Mouse (Mus musculus): ENCODE data around the gene Hnf4a. TPM values are rescaled to one million over a fixed set of nuclear protein-coding genes. Genes with fewer than 3 reads are reported as not detected.
A peak's percentile ranks its signal among the peaks of the same experiment; 100 is the strongest.

The Hnf4a gene
- total RNA-seq, 2 experiments from 2014 or later: not detected

DNA sequence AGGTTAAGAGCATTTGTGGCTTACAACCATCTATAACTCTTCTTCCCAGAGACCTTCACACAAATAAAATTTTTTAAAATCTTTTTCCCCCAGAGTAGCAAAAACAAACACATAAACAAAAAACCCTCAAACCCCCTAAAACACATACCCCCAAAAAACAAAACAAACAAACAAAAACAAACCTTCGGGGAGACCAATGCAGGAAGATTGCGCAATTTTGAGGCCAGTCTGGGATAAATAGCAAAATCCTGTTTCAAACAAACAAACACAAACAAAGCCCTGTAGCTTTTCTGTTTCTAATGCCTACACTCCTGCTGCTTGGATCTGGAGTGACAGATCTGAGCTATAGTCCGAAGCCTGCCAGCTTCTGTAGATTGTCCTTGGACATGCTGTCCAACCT lies 19.2 kb upstream of the Hnf4a start:
- DNase-seq: no peak

GRCm38 (mm10) chr2:163489725-163490291 lies 16.8 kb upstream of the Hnf4a start:
- intact Hi-C loops (cut with DNase I; ENCODE audit: low total_unique reads): no loop called here

More for the DNA sequence above, 19.2 kb upstream of the Hnf4a start:
- intact Hi-C loops (cut with DNase I; ENCODE audit: low total_unique reads): no loop called here

GRCm38 (mm10) chr2:163490656-163491055 lies 16.0 kb upstream of the Hnf4a start:
- DNase-seq: no peak
- intact Hi-C loops (cut with DNase I; ENCODE audit: low total_unique reads): no loop called here

More at GRCm38 (mm10) chr2:163489725-163490291, 16.8 kb upstream of the Hnf4a start:
- DNase-seq: no peak

- no peak for DNase-seq
- intact Hi-C loops (cut with DNase I; ENCODE audit: low total_unique reads): no loop called here
Observed at GRCm38 (mm10) chr2:163491351-163491750, 15.3 kb upstream of the Hnf4a start.

DNA sequence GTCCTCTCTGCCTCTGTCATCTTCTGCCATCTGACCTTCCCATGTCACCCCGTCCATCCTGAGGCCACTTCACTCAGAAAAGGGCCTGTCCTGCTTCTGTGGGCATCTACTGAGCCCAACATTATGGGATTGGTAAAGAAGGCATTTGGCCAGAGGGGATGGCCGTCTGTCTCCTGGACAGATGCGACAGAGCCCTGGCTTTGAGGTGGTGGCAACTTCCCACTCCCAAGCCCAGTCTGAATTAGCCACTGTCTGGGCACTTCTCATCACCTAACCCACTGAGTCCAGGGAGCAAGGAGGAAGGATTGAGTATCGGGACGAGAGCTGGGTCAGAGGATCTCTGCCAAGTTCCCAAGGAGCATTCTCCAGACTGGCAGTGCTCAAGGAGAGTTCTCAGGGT lies 14.6 kb upstream of the Hnf4a start, which contains the start of gene R3hdml:
Gene R3hdml (plus strand): TSS at position 301 of the 400 bp plus-strand sequence.
- DNase-seq: no peak
- intact Hi-C loops (cut with DNase I; ENCODE audit: low total_unique reads): no loop called here

DNA sequence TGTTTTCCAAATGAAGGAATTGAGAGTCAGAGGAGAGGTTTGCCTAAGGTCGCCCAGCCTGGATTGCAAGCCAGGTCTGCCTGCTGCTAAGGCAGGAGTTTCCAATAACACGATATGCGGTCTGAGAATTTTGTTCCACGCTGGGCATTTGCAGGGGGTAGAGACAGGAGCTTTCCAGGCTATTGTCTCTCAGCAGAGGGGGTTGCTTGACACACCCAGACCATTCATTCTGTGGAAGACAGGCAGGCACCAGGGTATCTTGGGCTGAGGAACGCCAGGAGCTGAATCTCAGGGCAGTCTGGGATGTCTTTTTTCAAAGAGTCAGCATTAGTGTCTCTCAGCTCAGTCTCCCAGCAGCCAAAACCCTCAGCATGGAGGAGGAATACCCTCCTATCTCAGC lies 13.6 kb upstream of the Hnf4a start:
- DNase-seq: no peak
- intact Hi-C loops (cut with DNase I; ENCODE audit: low total_unique reads): no loop called here

GRCm38 (mm10) chr2:163493976-163494375 lies 12.6 kb upstream of the Hnf4a start:
- intact Hi-C loops (cut with DNase I; ENCODE audit: low total_unique reads): no loop called here
- no peak for DNase-seq

GRCm38 (mm10) chr2:163494456-163494855 lies 12.2 kb upstream of the Hnf4a start:
- intact Hi-C loops (cut with DNase I; ENCODE audit: low total_unique reads): no loop called here
- no peak for DNase-seq

GRCm38 (mm10) chr2:163502219-163502618 lies 4.4 kb upstream of the Hnf4a start:
- intact Hi-C loops (cut with DNase I; ENCODE audit: low total_unique reads): no loop called here
- DNase-seq: peak; percentile 25

GRCm38 (mm10) chr2:163503191-163503590 lies 3.4 kb upstream of the Hnf4a start:
- intact Hi-C loops (cut with DNase I; ENCODE audit: low total_unique reads): no loop called here
- DNase-seq: no peak

- intact Hi-C loops (cut with DNase I; ENCODE audit: low total_unique reads): no loop called here
- DNase-seq: no peak
Observed at GRCm38 (mm10) chr2:163525761-163526243, 19.2 kb downstream of the Hnf4a start.

GRCm38 (mm10) chr2:163527497-163527896 lies 20.9 kb downstream of the Hnf4a start:
- DNase-seq: no peak
- intact Hi-C loops (cut with DNase I; ENCODE audit: low total_unique reads): no loop called here

DNA sequence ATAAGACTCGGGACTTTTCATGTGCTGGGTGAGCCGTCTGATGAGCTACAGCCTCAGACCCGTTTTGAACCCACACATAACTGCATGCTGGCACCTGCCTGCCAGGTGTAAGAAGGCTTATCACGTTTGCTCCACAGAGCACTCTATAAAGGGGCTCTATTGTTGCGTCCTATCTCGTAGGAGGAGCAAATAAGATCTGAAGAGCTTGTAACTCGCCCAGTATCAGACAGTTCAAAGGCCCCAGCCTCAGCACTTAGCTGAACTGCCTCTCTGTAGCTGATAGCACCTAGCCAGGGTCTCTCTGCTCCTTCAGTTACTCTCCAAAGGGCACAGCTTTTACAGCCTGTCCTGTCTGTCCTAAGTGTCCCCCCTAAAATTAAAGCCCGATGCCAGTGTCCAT lies 23.8 kb downstream of the Hnf4a start:
- intact Hi-C loops (cut with DNase I; ENCODE audit: low total_unique reads): loop anchor here (10.0 kb wide), 3 partner anchors 64 to 254 kb away; no protein-coding TSS in a partner anchor
- DNase-seq: no peak

GRCm38 (mm10) chr2:163531917-163532316 lies 25.3 kb downstream of the Hnf4a start:
- peak; percentile 78 for DNase-seq
- intact Hi-C loops (cut with DNase I; ENCODE audit: low total_unique reads): loop anchor here (10.0 kb wide), 3 partner anchors 63 to 253 kb away; no protein-coding TSS in a partner anchor

GRCm38 (mm10) chr2:163533226-163533625 lies 26.6 kb downstream of the Hnf4a start:
- intact Hi-C loops (cut with DNase I; ENCODE audit: low total_unique reads): loop anchor here (10.0 kb wide), 3 partner anchors 62 to 252 kb away; no protein-coding TSS in a partner anchor
- no peak for DNase-seq

DNA sequence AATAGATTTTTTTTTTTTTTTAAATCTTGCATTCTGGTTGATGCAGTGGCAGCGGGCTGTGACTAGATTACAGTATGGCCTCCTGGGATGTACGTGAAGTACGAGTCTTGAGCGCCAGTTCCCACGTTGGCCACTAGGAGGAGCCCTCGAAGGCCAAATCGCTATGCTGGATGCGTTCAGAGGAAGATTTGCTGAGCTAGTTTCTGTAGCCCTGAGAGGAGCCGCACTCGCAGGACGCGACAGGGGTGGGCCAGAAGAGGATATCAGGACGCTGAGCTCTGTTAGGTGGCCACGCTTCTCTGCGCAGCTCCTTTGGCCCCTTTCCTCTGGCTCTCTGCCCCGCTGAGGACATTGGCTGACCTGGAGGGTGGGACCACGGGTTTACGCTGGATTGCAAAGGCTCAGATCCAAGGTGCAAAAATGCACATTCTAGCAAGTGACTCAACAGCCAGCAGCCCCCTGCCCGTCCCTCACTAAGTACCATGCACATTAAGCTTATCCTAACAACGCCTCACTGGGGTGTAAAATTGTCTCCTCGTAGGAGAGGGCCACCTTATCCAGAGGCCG lies 28.4 kb downstream of the Hnf4a start:
- intact Hi-C loops (cut with DNase I; ENCODE audit: low total_unique reads): loop anchor here (10.0 kb wide), 3 partner anchors 60 to 250 kb away; no protein-coding TSS in a partner anchor
- DNase-seq: peak; percentile 85

DNA sequence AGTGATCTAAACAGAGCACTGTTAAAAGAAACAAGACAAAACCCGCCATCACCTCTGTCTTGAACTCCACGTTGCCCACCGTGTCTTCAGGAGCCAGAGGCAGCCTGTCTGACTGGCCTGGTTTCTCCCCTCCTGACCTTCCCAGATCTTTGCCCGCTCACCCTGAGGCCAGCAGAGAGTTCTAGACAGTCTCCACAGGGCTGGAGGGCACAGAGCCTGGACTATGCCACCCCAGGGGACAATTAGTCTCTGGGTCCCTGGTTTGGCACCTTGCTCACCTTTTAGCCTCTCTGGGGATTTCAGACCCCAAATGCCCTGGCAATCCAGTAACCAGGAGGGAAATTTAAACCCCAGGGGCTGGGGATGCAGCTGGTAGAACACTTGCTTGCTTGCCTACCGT lies 30.8 kb downstream of the Hnf4a start:
- intact Hi-C loops (cut with DNase I; ENCODE audit: low total_unique reads): loop anchor here (10.0 kb wide), 3 partner anchors 57 to 247 kb away; no protein-coding TSS in a partner anchor

GRCm38 (mm10) chr2:163538410-163538809 lies 31.8 kb downstream of the Hnf4a start:
- no peak for DNase-seq
- intact Hi-C loops (cut with DNase I; ENCODE audit: low total_unique reads): loop anchor here (10.0 kb wide), 3 partner anchors 56 to 246 kb away; no protein-coding TSS in a partner anchor

More for the DNA sequence above, 30.8 kb downstream of the Hnf4a start:
- DNase-seq: no peak

GRCm38 (mm10) chr2:163539321-163540040 lies 32.9 kb downstream of the Hnf4a start:
- intact Hi-C loops (cut with DNase I; ENCODE audit: low total_unique reads): loop anchor here (10.0 kb wide), 3 partner anchors 55 to 245 kb away; no protein-coding TSS in a partner anchor
- no peak for DNase-seq
